Mouse (Mus musculus) T-helper 1 cell (primary cell): ENCODE results near the gene Nkiras1.
"Not testable (repeated sequence)": the region's sequence is repeated elsewhere in the genome, so short reads cannot be mapped to it uniquely, and the experiment has no call there.

Experiments
- in situ Hi-C: fragments of 300-600 bp; cut with MboI, MseI; formaldehyde crosslinking; loops from one replicate; pipeline ENCODE4 v1.15.1; 2025; ENCODE audit warnings: high pct_unique_total_duplicates

The Nkiras1 gene

DNA sequence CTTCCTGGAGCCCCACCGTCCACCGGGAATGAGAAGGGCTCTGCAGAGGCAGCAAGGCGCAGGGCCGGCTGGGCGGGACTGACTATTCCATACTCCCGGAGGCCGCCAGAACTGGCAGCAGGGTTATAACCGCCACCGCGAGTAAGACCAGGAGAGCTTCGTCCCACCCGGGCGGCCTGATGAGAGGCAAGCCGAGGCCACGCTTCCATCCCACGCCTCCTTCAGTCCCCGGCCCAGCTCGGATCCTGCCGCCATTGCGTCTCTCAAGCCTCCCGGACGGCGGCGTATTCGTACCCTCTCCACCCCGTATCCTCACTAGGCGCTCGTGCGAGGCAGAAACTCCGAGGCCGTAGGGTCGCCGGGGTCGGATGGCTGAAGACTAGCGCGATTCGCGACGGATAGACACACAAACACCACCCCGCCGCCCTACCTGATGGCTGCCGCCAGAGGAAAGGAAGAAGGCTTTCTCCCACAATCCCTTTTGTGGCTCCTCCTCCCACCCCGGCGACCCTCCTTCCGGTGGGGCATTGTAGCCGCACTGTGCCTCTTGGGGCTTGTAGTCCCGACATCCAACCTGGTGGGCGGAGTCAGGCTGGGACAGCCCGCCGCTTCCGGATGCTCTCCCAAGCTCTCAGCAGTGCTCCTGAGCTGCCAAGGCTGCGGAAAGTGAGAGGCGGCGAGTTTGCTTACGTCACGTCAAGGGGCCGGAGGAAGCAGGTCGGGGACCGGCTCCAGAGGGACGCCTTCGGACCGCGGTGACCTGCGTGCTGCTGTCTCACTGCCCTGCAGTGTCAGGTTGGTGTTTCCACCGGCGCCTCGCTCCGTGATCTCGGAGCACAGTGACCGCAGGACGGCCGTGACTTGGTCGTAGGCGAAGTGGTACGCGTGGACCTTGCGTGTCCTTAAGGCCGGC is at the start of gene Nkiras1, which contains the start of gene Rpl15:
Gene Nkiras1, plus strand, starts transcription at position 608 of the 913 bp plus-strand sequence.
Gene Rpl15, minus strand, starts transcription at position 863 of the 913 bp plus-strand sequence.
- in situ Hi-C loops, result loop anchor here (5.0 kb wide), 1 partner anchor 57 kb away; no protein-coding TSS in a partner anchor

DNA sequence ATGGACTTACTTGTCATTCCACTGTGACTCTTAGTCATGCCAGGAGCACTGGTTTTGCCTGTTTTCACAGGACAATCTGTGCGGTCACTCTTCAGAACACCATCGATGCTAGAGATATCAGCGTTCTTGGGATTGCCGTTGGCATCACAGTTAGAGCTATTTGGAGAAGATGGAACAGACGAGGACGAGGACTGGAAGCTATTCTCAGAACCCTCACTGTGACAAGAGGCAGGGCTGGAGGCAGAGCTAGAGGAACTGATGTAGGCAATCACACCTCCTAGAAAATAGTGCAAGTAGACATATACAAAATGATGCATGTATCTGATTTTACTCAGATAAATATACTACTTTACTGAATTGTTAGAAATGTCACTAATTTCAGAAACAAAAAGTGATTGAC is 49.0 kb upstream of the Nkiras1 start:
- in situ Hi-C loops, result no loop called here

DNA sequence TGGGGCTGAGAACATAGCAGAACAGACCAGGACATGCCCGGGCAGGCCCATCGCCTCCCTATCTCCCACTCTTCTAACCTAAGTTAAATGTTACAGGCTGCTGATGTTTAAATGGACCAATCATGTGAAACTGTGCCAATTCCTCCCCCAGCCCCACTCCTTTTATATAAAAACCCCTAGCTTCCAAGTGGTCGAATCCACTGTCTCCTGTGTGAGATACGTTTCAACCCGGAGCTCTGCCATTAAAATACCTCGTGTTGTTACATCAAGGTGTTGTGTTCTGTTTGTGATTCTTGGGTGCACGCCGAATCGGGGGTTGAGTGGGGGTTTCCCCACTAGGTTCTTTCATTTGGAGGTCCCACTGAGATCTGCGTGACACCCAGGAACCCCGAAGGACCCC is 45.5 kb upstream of the Nkiras1 start:
- in situ Hi-C loops, result not testable (repeated sequence)

DNA sequence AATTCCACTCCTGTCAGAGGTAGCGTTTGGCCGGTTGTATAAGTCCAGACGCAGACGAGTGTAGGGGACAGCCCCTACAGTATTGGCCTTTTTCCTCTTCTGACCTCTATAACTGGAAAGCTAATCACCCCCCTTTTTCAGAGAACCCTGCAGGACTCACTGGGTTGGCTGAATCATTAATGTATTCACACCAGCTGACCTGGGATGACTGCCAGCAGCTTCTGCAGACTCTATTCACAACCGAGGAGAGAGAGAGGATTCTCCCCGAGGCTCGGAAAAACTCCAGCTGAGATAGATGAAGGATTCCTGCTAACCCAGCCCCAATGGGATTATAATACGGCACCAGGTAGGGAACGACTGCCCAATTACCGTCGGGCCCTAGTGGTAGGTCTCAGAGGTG is 44.8 kb upstream of the Nkiras1 start:
- in situ Hi-C loops, result not testable (repeated sequence)

DNA sequence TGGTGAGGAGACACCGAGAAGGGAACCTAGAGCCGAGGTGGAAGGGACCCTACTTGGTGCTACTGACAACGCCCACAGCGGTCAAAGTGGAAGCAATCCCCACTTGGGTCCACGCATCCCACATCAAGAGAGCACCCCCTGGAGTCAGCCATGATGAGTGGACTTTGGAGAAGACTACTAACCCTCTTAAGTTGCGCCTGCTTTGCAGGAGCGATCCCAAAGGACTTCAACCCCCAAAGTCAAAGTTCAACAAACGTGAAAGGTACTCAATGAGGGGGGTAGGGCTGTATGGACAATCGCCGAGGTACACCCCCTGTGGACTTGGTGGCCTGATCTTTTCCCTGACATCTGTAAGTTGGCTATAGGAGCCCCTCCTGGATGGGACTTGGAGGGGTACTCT is 41.2 kb upstream of the Nkiras1 start:
- in situ Hi-C loops, result not testable (repeated sequence)

DNA sequence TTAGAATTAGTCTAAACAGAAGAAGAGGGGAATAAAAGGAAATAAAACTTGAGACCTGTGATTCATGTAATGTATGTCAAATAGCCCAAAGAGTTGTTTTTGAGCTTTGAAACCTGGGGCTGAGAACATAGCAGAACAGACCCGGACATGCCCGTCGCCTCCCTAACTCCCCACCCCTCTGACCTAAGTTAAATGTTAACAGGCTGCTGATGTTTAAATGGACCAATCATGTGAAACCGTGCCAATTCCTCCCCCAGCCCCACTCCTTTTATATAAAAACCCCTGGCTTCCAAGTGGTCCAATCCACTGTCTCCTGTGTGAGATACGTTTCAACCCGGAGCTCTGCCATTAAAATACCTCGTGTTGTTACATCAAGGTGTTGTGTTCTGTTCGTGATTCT is 39.1 kb upstream of the Nkiras1 start:
- in situ Hi-C loops, result not testable (repeated sequence)

DNA sequence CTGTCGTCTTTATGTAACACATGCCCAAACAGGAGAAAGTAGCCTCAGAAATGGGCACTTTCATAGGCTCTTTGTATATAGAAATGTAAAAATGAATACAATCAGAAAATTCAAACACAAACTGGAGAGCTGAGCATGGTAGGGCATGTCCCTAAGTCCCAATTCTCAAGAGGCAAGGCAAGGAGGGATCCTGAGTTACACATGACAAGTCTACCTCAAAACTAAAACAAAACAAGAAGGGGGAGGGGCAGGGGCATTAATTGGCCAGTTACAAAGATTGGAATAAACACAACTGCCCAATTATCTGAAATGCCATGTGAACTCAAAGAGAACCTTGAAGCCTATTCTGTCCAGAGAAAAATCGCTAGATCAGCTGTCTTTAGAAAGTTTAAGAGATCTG is 37.9 kb upstream of the Nkiras1 start:
- in situ Hi-C loops, result no loop called here

DNA sequence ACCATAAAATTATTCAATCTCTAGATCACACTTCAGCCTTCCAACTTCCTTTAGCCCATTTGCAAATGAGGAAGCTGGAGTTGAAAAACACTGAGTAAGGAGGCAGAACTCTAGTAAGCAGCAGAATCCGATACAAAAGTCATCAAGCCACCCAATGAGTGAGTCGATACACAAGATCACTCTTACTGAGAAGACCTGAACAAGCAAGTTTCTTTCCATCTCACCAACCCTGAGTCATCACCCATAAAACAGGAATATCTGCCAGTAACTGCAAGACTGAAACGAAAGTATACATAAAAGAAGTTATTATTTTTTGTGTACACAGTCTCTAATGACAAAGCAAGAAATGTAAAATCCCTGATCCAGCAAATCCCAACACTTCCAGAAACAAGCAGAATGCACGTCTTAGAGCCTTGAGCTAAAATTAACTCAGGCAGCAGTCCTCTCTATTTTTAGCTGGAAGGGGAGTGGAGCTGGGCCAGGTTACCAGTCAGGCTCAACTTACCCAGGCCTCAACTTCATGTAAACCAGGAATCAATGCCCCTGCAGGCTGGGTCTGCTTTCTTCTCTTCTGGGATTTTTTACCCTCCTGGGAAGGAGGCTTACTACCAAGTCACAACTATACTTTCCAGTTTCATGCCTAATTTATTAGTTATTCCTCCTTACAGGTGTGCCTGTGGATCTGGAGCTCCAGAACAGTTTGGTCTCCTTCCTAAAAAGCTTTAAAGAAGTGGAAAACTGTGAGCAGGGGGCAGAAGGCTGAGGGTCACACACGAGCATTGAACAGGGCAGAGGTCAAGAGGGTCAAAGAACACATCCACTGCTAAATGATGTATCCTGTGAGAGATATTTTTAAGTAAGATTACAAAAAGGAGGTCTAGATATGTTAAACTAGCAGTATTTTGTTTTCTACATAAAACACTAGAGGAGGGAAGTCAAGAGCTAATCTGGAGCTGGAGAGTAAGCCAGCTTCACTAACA is 36.7 kb upstream of the Nkiras1 start:
- in situ Hi-C loops, result no loop called here

DNA sequence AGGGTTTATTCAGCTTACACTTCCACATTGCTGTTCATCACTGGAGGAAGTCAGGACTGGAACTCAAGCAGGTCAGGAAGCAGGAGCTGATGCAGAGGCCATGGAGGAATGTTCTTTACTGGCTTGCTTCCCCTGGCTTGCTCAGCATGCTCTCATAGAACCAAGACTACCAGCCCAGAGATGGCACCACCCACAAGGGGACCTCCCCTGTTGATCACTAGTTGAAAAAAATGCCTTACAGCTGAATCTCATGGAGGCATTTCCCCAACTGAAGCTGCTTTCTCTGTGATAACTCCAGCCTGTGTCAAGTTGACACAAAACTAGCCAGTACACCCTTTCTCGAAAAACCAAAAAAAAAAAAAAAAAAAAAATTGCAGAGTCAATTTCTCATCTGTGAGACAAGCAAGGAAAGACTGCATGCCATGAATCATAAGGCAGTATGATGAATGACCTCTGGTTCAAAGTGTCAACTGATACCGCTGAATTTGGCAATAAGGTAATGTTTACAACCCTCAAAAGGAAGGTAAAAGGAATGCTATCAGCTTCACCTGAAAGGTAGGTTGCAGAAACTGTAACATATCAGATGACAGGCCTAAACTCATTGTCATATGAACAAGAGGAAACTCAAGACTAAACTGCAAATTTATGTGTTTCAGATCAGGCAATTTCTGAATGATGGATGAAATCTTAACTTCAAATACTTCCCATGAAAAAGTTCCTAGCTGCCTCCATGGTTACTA is 34.3 kb upstream of the Nkiras1 start:
- in situ Hi-C loops, result not testable (repeated sequence)

DNA sequence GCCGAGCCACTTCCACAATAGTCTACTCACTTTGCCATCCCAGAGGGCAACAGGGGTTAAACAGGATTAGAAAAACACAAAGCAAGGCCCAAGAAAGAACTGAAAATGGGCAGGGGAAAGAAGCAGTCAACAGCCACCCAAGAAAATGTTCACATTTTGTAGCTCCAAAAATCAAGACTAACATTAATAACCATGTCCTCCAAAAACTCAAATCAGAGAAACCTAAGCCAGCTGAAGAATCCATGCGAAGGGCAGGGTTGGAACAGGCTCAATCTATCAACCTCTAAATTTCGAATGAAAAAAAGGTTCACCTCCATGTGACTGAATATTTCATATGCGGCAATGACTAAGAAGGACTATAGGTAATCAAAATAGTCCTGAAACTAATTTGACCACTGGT is 33.6 kb upstream of the Nkiras1 start:
- in situ Hi-C loops, result no loop called here

DNA sequence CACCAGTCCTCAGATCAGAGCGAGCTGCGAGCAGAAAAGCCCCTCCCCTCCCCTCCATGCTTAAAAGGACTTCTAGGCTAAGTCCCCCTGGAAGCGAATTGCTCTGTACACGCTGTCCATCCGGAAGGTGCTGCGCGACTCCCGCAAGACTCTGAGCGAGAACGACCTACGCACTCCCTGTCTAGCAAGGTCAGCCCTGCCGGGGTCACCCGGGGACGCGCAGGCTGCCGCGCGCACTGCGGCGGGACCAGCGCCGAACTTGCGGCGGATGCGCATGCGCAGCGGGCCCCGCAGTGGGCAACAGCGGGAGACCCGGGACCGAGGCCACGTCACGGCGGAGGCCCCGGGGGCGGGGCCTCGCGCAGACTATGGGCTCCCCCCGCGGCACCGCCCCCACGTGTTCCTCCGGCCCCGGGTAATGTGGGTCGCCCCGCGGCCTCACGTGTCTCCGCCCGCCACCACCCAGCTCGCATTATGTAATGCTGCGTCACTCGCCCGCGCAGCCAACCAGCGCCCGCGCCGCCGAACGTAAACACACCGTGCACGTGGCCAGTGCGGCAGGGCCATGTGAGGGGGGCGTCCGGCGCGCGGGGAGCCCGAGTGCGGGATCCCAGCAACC is 32.7 kb upstream of the Nkiras1 start:
- in situ Hi-C loops, result no loop called here

DNA sequence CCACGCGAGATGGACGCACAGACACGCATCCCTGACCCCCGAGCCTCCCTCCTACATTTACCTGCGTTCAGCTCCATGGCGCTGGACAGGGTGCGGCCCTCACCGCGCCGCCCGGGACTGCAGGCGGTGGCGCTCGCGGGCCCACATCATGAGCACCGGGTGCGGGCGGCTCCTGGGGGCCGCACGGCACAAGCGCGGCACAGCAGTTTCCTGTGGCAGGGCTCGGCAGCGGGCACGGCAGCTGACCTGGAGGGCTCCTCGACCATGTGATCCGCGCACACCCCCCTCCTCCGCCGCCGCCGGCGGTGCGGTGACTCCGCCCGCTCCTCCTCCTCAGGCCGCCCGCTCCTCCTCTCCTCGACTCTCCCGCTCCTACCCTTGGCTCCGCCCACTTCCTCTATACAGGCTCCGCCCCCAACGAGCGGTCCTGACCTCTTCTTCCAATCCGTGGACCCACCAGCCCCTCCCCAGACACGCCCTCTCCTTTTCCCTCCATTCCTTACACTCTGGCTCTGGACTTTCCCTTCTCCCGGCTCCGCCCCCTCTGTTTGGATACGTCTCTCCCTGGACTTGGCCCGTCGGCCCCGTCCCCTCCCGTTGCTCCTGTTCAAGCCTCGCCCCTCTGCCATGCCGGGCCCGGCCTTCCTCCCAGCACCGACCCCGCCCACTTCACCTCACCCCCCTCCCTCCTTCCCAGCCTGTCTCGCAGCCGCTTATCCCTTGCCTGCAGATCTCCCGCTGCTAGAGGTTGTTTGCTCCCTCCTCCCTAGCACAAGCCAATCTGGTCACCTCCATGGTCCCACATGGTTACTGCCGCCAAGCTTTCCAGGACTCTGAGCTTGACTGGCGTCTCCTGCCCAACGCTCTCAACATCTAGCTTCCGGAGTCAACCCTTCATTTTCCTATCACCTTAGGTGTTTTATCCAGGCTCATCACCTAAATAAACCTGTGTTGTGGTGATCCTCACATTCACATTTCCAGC is 31.9 kb upstream of the Nkiras1 start, which contains the start of gene Nr1d2:
Gene Nr1d2, minus strand, starts transcription at position 378 of the 982 bp plus-strand sequence.
- in situ Hi-C loops, result no loop called here

DNA sequence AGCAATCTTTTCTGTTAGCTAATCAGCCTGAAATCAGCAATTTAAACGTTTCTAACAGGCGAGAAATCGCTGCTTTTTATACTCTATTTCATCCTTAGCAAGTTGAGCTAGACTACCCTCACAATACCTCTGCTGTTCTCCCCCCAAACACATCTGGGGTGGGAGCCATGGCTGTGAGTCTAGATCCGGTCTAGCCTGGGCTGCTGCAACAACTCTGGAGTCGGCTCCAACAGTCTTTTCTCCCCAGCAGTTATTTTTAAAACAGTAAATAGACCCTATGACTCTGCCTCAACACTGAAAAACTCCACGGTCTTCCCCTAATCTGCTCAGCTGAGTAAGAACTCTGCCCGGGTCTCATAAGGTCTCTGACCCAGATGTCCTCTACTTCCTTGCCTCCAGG is 30.8 kb upstream of the Nkiras1 start:
- in situ Hi-C loops, result no loop called here

DNA sequence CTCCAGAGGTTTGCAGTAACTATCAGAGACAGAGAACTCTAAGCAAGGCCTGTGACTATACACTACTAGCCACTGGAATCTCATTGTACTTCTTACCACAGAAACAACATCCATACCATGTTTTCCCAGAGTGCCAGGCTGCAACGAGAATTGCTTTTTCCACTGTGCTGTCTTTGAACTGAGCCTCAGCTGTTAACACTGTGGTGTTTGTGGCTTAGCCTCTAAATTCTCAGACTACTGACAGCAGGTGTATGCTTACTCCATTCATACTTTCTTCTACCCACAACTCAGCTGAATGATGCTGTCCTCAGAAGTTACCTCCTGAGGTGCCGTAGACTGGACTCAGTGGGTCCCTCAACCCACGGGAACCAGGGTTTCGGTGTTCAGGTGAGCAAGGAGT is 29.1 kb upstream of the Nkiras1 start:
- in situ Hi-C loops, result no loop called here

DNA sequence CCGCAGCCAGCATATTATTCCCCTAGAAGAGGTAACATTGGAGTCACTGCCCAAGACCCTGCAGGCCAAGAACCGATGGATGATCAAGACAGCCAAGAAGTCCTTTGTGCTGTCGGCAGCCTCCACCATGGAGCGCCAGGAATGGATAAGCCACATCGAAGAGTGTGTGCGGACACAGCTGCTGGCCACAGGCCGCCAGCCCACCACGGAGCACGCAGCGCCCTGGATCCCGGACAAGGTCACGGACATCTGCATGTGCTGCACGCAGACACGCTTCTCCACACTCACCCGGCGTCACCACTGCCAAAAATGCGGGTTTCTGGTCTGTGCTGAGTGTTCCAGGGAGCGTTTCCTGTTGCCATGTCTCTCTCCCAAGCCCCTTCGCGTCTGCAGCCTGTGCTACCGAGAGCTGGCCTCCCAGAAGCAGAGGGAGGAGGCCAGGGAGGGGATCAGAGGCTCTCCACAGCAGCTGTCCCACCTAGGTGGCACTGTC is 28.3 kb upstream of the Nkiras1 start:
- in situ Hi-C loops, result no loop called here

DNA sequence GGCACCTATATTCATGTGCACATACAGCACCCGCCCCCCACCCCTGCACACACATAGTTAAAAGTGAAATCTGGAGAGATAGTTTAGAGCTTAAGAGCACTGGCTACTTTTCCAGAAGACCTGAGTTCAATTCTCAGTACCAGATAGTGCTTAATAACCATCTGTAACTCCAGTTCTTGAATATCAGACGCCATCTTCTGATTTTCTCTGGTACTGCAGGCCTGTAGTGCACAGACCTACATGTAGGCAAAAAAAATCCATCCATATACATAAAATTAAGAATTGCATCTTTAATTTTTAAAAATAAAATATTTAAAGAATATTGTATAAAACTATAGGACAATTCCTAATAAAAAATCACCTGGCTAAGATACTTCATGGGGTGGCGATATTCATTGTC is 9.7 kb upstream of the Nkiras1 start:
- in situ Hi-C loops, result loop anchor here (10.0 kb wide), 1 partner anchor 1876 kb away; no protein-coding TSS in a partner anchor

DNA sequence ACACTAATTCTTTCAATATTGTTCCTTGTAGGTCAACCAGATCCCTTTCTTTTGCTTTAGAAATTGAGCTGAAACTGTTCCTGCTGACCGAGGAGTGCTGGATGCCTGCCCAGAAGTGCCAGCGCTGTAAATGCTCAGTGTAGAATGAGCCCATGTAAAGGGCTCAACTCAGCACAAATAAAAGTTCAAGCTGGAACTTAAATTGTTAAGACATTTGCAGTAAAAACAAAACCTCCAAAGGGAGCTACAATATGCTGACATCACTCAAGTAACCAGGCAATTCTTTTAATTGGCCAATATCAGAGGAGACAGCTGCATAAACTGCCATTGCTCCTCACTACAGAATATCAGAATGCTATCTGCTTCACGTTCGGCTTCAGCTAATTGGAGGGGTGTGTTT is 7.5 kb upstream of the Nkiras1 start:
- in situ Hi-C loops, result loop anchor here (10.0 kb wide), 1 partner anchor 1879 kb away; no protein-coding TSS in a partner anchor

DNA sequence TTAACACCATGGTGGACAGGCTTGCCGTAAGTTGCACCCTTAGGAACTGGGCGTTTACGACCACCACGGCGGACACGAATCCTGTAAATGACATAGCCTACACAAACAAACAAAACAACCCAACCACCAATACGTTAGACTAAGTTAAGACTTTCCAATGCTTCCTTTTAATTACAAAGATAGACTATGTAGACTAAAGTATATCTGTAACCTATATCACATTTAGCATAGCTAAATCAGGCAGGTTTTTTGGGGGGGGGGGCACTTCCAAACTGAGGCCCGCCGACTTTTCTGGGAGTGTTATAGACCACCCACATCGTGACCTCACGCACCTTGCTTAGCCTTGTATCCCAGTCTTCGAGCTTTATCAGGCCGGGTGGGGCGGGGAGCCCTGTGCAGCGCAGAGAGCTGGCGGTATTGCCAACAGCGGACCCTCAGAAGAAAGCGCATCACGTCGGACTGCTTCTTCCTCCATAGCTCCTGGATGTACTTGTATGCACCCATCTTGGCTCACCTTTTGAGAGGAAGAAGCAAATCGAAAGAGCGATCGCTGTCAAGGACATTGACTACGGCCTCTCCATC is 898 bp upstream of the Nkiras1 start:
- in situ Hi-C loops, result loop anchor here (5.0 to 10.0 kb wide), 2 partner anchors 57 to 1885 kb away; no protein-coding TSS in a partner anchor

DNA sequence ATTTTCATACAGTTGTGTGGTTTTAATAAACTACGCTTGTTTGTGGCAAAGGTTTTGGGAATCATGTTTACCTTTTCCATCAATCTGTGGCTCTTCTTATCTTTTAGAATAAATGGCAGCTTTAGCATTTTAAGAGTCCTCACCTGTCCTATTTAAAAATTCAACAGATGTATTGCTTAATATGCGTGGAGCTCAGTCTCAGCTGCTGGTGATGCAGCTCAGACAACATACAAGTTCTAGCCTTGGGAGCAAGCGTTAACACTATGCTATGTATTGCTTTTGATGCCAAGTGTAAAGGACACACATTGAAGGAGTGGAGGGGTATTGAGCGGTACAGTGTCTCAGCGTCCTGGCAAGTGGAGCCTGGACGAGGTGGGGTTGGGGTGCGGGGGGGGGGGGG is 730 bp downstream of the Nkiras1 start:
- in situ Hi-C loops, result loop anchor here (5.0 kb wide), 1 partner anchor 56 kb away; no protein-coding TSS in a partner anchor
